7 mouse cellular contexts compared by ENCODE assay signal in the genomic region with DNA sequence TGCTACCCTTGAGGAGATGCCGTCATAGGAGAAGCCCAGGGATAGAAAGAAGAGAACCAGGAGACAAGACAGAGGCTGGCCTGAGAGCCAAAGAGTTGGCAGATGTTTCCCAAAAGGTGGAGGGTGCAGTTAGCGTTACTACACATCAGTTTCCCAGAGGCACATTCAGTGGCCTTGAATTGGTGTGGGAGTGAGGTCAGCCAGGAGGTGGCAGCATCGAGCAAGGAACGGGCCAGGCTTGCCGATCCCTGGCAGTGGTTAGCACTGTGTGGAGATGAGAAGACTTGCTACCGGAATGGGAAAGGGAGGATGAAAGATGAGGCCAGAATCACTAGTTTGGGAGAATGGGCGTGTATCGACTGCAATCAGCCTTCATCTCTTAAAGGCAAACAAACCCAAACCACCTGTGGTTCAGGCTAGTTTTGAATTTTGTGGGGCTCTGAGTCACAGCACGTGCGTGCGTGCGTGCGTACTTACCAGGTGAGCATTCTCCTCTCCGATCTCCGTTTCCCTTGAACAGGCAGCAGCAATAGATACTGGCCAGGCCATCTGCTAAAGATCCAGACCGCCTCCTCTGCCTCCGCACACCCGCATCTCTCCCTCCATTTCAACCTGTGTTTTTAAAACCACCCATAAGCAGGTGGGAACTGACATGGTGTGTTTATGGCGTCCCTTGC. TPM values are rescaled to one million over a fixed set of nuclear protein-coding genes. Genes with fewer than 3 reads are reported as not detected.
DNase-seq lines count a peak whose midpoint lies in the region; ATAC-seq and TF ChIP-seq lines count a peak whose summit lies in the region.

No protein-coding gene starts in this region.

- TF ChIP-seq CTCF in intestine, postnatal 0 days (IDR thresholded peaks at IDR 0.05; ENCODE audit: low read depth): peak; percentile 99
- TF ChIP-seq CTCF in spleen, adult 2 months (IDR thresholded peaks at IDR 0.05; ENCODE audit: extremely low read depth, insufficient read depth, insufficient read length, insufficient replicate concordance): peak; percentile 80; the same call in 1 of the 2 replicates

- no peaks in the 10 kb centered on the region for H3K4me1 ChIP-seq in intestine, postnatal 0 days (replicated peaks; ENCODE audit: control insufficient read depth, insufficient read depth, low read length)
- no peaks in the 10 kb centered on the region for H3K4me1 ChIP-seq in limb, embryonic 10.5 days
- H3K4me1 ChIP-seq in midbrain, embryonic 14.5 days (ENCODE audit: control insufficient read depth, insufficient read depth, low read length): no peaks in the 10 kb centered on the region
- no peaks in the 10 kb centered on the region for H3K4me1 ChIP-seq in spleen, adult 2 months (ENCODE audit: control insufficient read depth, insufficient read depth, insufficient read length)

- peak; percentile 93 for ATAC-seq in common myeloid progenitor, adult 5-6 weeks (replicated peaks; ENCODE audit: low read depth, poor library complexity, severe bottlenecking)
- ATAC-seq in intestine, postnatal 0 days: peak; percentile 57
- no peak; the same call in 1 of the 2 replicates for ATAC-seq in midbrain, embryonic 14.5 days (ENCODE audit: low FRiP score, low TSS enrichment)

- 42% methylated on average over 19 of the region's 19 CpGs for WGBS in intestine, postnatal 0 days
- WGBS in limb, embryonic 10.5 days: 49% methylated on average over 19 of the region's 19 CpGs
- WGBS in midbrain, embryonic 14.5 days: 54% methylated on average over 19 of the region's 19 CpGs
- WGBS in spleen, adult 2 months: 58% methylated on average over 19 of the region's 19 CpGs

- H3K4me3 ChIP-seq in intestine, postnatal 0 days (ENCODE audit: low read depth, low read length): no peak overlapping the region
- no peak overlapping the region for H3K4me3 ChIP-seq in limb, embryonic 10.5 days
- no peak overlapping the region for H3K4me3 ChIP-seq in midbrain, embryonic 14.5 days (replicated peaks; ENCODE audit: low read depth, low read length)
- no peak overlapping the region for H3K4me3 ChIP-seq in spleen, adult 2 months (ENCODE audit: extremely low read depth, insufficient read depth, insufficient read length)

- peak; percentile 74 to 91 for DNase-seq in adrenal gland, adult (ENCODE audit: inconsistent age in 2 of 2, low spot score in 1 of 2)
- DNase-seq in gastrocnemius, adult 8-10 months (ENCODE audit: low spot score in 2 of 2): peak; percentile 45 to 61
- peak; percentile 93 for DNase-seq in limb, embryonic 10.5 days (ENCODE audit: low spot score)
- peak; percentile 89 for DNase-seq in midbrain, embryonic 14.5 days
- peak; percentile 4 to 55 for DNase-seq in spleen, adult 2 months (ENCODE audit: low read depth in 1 of 2, low spot score in 2 of 2)

- no peaks in the 10 kb centered on the region for H3K36me3 ChIP-seq in intestine, postnatal 0 days (ENCODE audit: control insufficient read depth, insufficient read depth)
- no peaks in the 10 kb centered on the region for H3K36me3 ChIP-seq in limb, embryonic 10.5 days
- no peaks in the 10 kb centered on the region for H3K36me3 ChIP-seq in midbrain, embryonic 14.5 days (ENCODE audit: control insufficient read depth, insufficient read depth, low read length)
- H3K36me3 ChIP-seq in spleen, adult 2 months (ENCODE audit: control insufficient read depth, insufficient read depth, low read length): no peaks in the 10 kb centered on the region

- H3K27ac ChIP-seq in intestine, postnatal 0 days (ENCODE audit: low read depth, low read length): no peak overlapping the region
- H3K27ac ChIP-seq in limb, embryonic 10.5 days: no peak overlapping the region
- no peak overlapping the region for H3K27ac ChIP-seq in midbrain, embryonic 14.5 days (replicated peaks; ENCODE audit: low read depth, low read length)
- no peak overlapping the region for H3K27ac ChIP-seq in spleen, adult 2 months (ENCODE audit: insufficient read depth, low read length)

- no peak overlapping the region for H3K4me2 ChIP-seq in intestine, postnatal 0 days (replicated peaks; ENCODE audit: low read depth)
- H3K4me2 ChIP-seq in midbrain, embryonic 14.5 days (ENCODE audit: low read length): no peak overlapping the region

- no peaks in the 10 kb centered on the region for H3K27me3 ChIP-seq in intestine, postnatal 0 days (replicated peaks; ENCODE audit: control insufficient read depth, insufficient read depth, low read length)
- peaks cover 4% of the 10 kb centered on the region; the same call in 1 of the 2 replicates for H3K27me3 ChIP-seq in limb, embryonic 10.5 days (ENCODE audit: low read depth, poor library complexity, severe bottlenecking)
- H3K27me3 ChIP-seq in midbrain, embryonic 14.5 days (ENCODE audit: control insufficient read depth, insufficient read depth, low read length): no peaks in the 10 kb centered on the region
- no peaks in the 10 kb centered on the region for H3K27me3 ChIP-seq in spleen, adult 2 months (ENCODE audit: control insufficient read depth, insufficient read depth, low read length)

- H3K9me3 ChIP-seq in intestine, postnatal 0 days (ENCODE audit: control insufficient read depth): no peaks in the 10 kb centered on the region
- H3K9me3 ChIP-seq in limb, embryonic 10.5 days (replicated peaks): no peaks in the 10 kb centered on the region
- no peaks in the 10 kb centered on the region for H3K9me3 ChIP-seq in midbrain, embryonic 14.5 days (ENCODE audit: control insufficient read depth, low read length)

- no peak overlapping the region for H3K9ac ChIP-seq in intestine, postnatal 0 days (ENCODE audit: low read depth, low read length)
- H3K9ac ChIP-seq in midbrain, embryonic 14.5 days (replicated peaks; ENCODE audit: low read length): no peak overlapping the region

- TF ChIP-seq POLR2A in spleen, adult 2 months (IDR thresholded peaks at IDR 0.05; ENCODE audit: low read depth, low read length): no peak

RNA-seq across cellular contexts. Expression of gene Tnnt2, which starts 29.5 kb away (rescaled TPM):
- total RNA-seq in common myeloid progenitor, adult 5-6 weeks (2017): not detected in 2 replicates
- 1 to 10 TPM; 4.0 to 5.8 (median 4.6) TPM for total RNA-seq in gastrocnemius, adult 8-10 months (2022)
- 56.8 and 73.9 TPM in 2 replicates for polyA plus RNA-seq in intestine, postnatal 0 days (2015; fragmentation: Nextera tagmentation; extraction: Ambion mirVana)
- polyA plus RNA-seq in limb, embryonic 10.5 days (2016; fragmentation: Nextera tagmentation; extraction: Ambion mirVana): 2.1 and 4.0 TPM in 2 replicates
- polyA plus RNA-seq in midbrain, embryonic 14.5 days (2014; fragmentation: Nextera tagmentation; extraction: Ambion mirVana): 0.34 TPM in 1 of 2 replicates, not detected in the other
- 0.52 and 0.75 TPM in 2 replicates for polyA plus RNA-seq in spleen, adult 2 months (2012; rRNA removed)

RNA-seq across cellular contexts. Expression of gene Lad1, which starts 47.3 kb away (rescaled TPM):
- total RNA-seq in common myeloid progenitor, adult 5-6 weeks (2017): not detected in 2 replicates
- not detected for total RNA-seq in gastrocnemius, adult 8-10 months (2022)
- 208 and 224 TPM in 2 replicates for polyA plus RNA-seq in intestine, postnatal 0 days (2015; fragmentation: Nextera tagmentation; extraction: Ambion mirVana)
- 5.1 and 6.0 TPM in 2 replicates for polyA plus RNA-seq in limb, embryonic 10.5 days (2016; fragmentation: Nextera tagmentation; extraction: Ambion mirVana)
- 0.58 and 1.0 TPM in 2 replicates for polyA plus RNA-seq in midbrain, embryonic 14.5 days (2014; fragmentation: Nextera tagmentation; extraction: Ambion mirVana)
- 3.1 and 5.1 TPM in 2 replicates for polyA plus RNA-seq in spleen, adult 2 months (2012; rRNA removed)

RNA-seq across cellular contexts. Expression of gene Pkp1, which starts 53.4 kb away (rescaled TPM):
- not detected in 2 replicates for total RNA-seq in common myeloid progenitor, adult 5-6 weeks (2017)
- total RNA-seq in gastrocnemius, adult 8-10 months (2022): under 1 TPM in 1 of 4 experiments, not detected in 3; 0.11 TPM
- 0.03 and 0.07 TPM in 2 replicates for polyA plus RNA-seq in intestine, postnatal 0 days (2015; fragmentation: Nextera tagmentation; extraction: Ambion mirVana)
- 0.30 and 0.63 TPM in 2 replicates for polyA plus RNA-seq in limb, embryonic 10.5 days (2016; fragmentation: Nextera tagmentation; extraction: Ambion mirVana)
- polyA plus RNA-seq in midbrain, embryonic 14.5 days (2014; fragmentation: Nextera tagmentation; extraction: Ambion mirVana): 0.04 TPM in 1 of 2 replicates, not detected in the other
- not detected in 2 replicates for polyA plus RNA-seq in spleen, adult 2 months (2012; rRNA removed)

Comparison
In these comparisons a context has a peak if more than half of its experiments do, and no peak if none do; other contexts are left out.
1. DNase-seq: peak in every context shown above with its lines; median percentile 93 in limb, embryonic 10.5 days; 89 in midbrain, embryonic 14.5 days; 82 in adrenal gland, adult; 53 in gastrocnemius, adult 8-10 months; 30 in spleen, adult 2 months.
2. RNA of gene Tnnt2, which starts 29.5 kb away (polyA plus RNA-seq): 56.8 to 73.9 TPM in intestine, postnatal 0 days; 2.1 to 4.0 TPM in limb, embryonic 10.5 days, 0.52 to 0.75 TPM in spleen, adult 2 months and 0.34 TPM in midbrain, embryonic 14.5 days; every median in the first group is over 10 times any median in the second.
3. RNA of gene Lad1, which starts 47.3 kb away (polyA plus RNA-seq): 208 to 224 TPM in intestine, postnatal 0 days; 3.1 to 5.1 TPM in spleen, adult 2 months, 5.1 to 6.0 TPM in limb, embryonic 10.5 days and 0.58 to 1.0 TPM in midbrain, embryonic 14.5 days; every median in the first group is over 10 times any median in the second.